Mouse (Mus musculus): ENCODE data around the gene Afdn. TPM values are rescaled to one million over a fixed set of nuclear protein-coding genes. Genes with fewer than 3 reads are reported as not detected.

Afdn gene
- polyA plus RNA-seq, 1 experiment from 2014 or later, result 123 TPM

- DNase-seq (ENCODE audit: low spot score, missing footprints) (no peak), ATAC-seq (ENCODE audit: low FRiP score) (no peak)
- Histone ChIP-seq H3K4me2 (no peak overlapping the region), H3K27ac (ENCODE audit: low read depth, low read length) (no peak overlapping the region), H3K9ac (ENCODE audit: low read length) (no peak overlapping the region), H3K9me3 (ENCODE audit: control insufficient read depth, low read length) (no peaks in the 10 kb centered on the region), H3K4me3 (ENCODE audit: low read depth, low read length) (no peak overlapping the region), H3K4me1 (ENCODE audit: control insufficient read depth, insufficient read depth, low read length) (peaks cover 8% of the 10 kb centered on the region; the same call in 1 of the 2 replicates), H3K27me3 (ENCODE audit: control insufficient read depth, insufficient read depth, low read length) (no peaks in the 10 kb centered on the region), H3K36me3 (ENCODE audit: control insufficient read depth, insufficient read depth, low read length) (no peaks in the 10 kb centered on the region)
- 82% methylated on average over 5 of the region's 5 CpGs for WGBS
These were observed 40.2 kb upstream of the Afdn start for GRCm38 (mm10) chr17:13720187-13720586.

- Histone ChIP-seq H3K9me3 (ENCODE audit: control insufficient read depth, low read length) (no peaks in the 10 kb centered on the region), H3K4me2 (no peak overlapping the region), H3K27me3 (ENCODE audit: control insufficient read depth, insufficient read depth, low read length) (no peaks in the 10 kb centered on the region), H3K36me3 (ENCODE audit: control insufficient read depth, insufficient read depth, low read length) (no peaks in the 10 kb centered on the region), H3K4me3 (ENCODE audit: low read depth, low read length) (no peak overlapping the region), H3K4me1 (ENCODE audit: control insufficient read depth, insufficient read depth, low read length) (peaks cover 8% of the 10 kb centered on the region; the same call in 1 of the 2 replicates), H3K27ac (ENCODE audit: low read depth, low read length) (no peak overlapping the region), H3K9ac (ENCODE audit: low read length) (no peak overlapping the region)
- ATAC-seq (ENCODE audit: low FRiP score) (no peak), DNase-seq (ENCODE audit: low spot score, missing footprints) (no peak)
- WGBS, result 73% methylated on average over 2 of the region's 2 CpGs
These were observed 39.0 kb upstream of the Afdn start for GRCm38 (mm10) chr17:13721372-13721771.

DNA sequence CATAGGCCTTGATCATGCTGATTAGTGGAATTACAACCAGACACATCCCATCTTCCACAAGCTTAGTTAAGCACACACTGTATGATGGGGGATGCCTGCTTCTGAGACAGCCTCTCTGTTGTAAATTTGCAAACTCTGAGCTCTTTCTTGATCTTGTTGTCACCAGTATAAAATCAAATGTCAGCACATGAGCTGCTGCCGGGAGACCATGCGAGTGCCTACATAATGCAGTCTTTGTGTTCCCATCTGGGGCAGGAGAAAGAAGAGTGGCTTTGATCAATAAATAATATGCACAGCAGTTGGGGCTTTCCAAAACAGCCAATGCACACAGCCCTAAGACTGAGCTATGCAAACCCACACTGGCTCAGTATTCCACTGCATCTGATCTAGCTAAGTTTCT lies 37.9 kb upstream of the Afdn start:
- peaks cover 8% of the 10 kb centered on the region; the same call in 1 of the 2 replicates for H3K4me1 ChIP-seq (ENCODE audit: control insufficient read depth, insufficient read depth, low read length)
- WGBS, result 36% methylated on average over 2 of the region's 2 CpGs
- no peak for DNase-seq (ENCODE audit: low spot score, missing footprints)
- ATAC-seq (ENCODE audit: low FRiP score), result peak; percentile 72
- H3K27ac ChIP-seq (ENCODE audit: low read depth, low read length), result no peak overlapping the region; the same call in 1 of the 2 replicates
- H3K27me3 ChIP-seq (ENCODE audit: control insufficient read depth, insufficient read depth, low read length), result no peaks in the 10 kb centered on the region
- no peak overlapping the region for H3K4me2 ChIP-seq
- H3K9ac ChIP-seq (ENCODE audit: low read length), result no peak overlapping the region
- H3K4me3 ChIP-seq (ENCODE audit: low read depth, low read length), result no peak overlapping the region
- H3K36me3 ChIP-seq (ENCODE audit: control insufficient read depth, insufficient read depth, low read length), result no peaks in the 10 kb centered on the region
- no peaks in the 10 kb centered on the region for H3K9me3 ChIP-seq (ENCODE audit: control insufficient read depth, low read length)

GRCm38 (mm10) chr17:13725004-13725550 lies 35.3 kb upstream of the Afdn start:
- Histone ChIP-seq H3K9me3 (ENCODE audit: control insufficient read depth, low read length) (no peaks in the 10 kb centered on the region), H3K4me3 (ENCODE audit: low read depth, low read length) (no peak overlapping the region), H3K4me2 (no peak overlapping the region), H3K27me3 (ENCODE audit: control insufficient read depth, insufficient read depth, low read length) (no peaks in the 10 kb centered on the region), H3K27ac (ENCODE audit: low read depth, low read length) (no peak overlapping the region), H3K9ac (ENCODE audit: low read length) (no peak overlapping the region), H3K36me3 (ENCODE audit: control insufficient read depth, insufficient read depth, low read length) (no peaks in the 10 kb centered on the region), H3K4me1 (ENCODE audit: control insufficient read depth, insufficient read depth, low read length) (peaks cover 8% of the 10 kb centered on the region; the same call in 1 of the 2 replicates)
- 70% methylated on average over 4 of the region's 4 CpGs for WGBS
- ATAC-seq (ENCODE audit: low FRiP score) (no peak), DNase-seq (ENCODE audit: low spot score, missing footprints) (no peak)

DNA sequence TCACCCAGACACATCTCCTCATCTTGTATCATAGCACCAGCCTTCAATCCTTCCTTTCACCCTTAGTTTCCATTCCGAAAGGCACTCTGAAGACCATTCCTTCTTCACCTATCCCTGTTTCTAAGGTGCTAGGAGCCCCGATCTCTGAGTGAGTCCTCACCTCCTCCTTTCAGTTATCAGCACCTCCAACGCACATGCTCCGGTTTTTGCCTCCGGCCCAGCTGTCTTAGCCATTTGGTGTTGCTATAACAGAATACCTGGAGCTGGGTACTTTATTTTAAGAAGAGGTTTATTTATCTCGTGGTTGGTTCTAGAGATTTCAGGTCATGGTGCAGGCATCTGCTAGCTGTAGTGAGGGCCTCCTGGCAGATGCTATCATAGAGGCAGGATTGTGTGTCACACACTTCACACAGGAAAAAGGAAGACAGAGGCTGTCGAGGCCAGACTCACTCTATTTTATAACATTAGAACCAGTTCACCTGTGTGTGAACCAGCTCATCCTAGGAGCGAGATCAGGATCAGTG lies 33.4 kb upstream of the Afdn start:
- Histone ChIP-seq H3K27me3 (ENCODE audit: control insufficient read depth, insufficient read depth, low read length) (no peaks in the 10 kb centered on the region), H3K9me3 (ENCODE audit: control insufficient read depth, low read length) (no peaks in the 10 kb centered on the region), H3K4me3 (ENCODE audit: low read depth, low read length) (no peak overlapping the region), H3K9ac (ENCODE audit: low read length) (no peak overlapping the region), H3K27ac (ENCODE audit: low read depth, low read length) (no peak overlapping the region), H3K36me3 (ENCODE audit: control insufficient read depth, insufficient read depth, low read length) (no peaks in the 10 kb centered on the region), H3K4me2 (no peak overlapping the region), H3K4me1 (ENCODE audit: control insufficient read depth, insufficient read depth, low read length) (peaks cover 8% of the 10 kb centered on the region; the same call in 1 of the 2 replicates)
- 95% methylated on average over 8 of the region's 8 CpGs for WGBS
- no peak for ATAC-seq (ENCODE audit: low FRiP score)
- DNase-seq (ENCODE audit: low spot score, missing footprints), result no peak

- H3K27me3 ChIP-seq (ENCODE audit: control insufficient read depth, insufficient read depth, low read length), result no peaks in the 10 kb centered on the region
- H3K4me1 ChIP-seq (ENCODE audit: control insufficient read depth, insufficient read depth, low read length), result no peaks in the 10 kb centered on the region
- no peaks in the 10 kb centered on the region for H3K36me3 ChIP-seq (ENCODE audit: control insufficient read depth, insufficient read depth, low read length)
- H3K27ac ChIP-seq (ENCODE audit: low read depth, low read length), result no peak overlapping the region
- no peaks in the 10 kb centered on the region for H3K9me3 ChIP-seq (ENCODE audit: control insufficient read depth, low read length)
- DNase-seq (ENCODE audit: low spot score, missing footprints), result no peak
- no peak overlapping the region for H3K4me3 ChIP-seq (ENCODE audit: low read depth, low read length)
- 91% methylated on average over 6 of the region's 6 CpGs for WGBS
- no peak overlapping the region for H3K4me2 ChIP-seq
- no peak overlapping the region for H3K9ac ChIP-seq (ENCODE audit: low read length)
- ATAC-seq (ENCODE audit: low FRiP score), result no peak
These were observed 29.2 kb upstream of the Afdn start for GRCm38 (mm10) chr17:13730980-13731726.

- Histone ChIP-seq H3K4me3 (ENCODE audit: low read depth, low read length) (no peak overlapping the region), H3K4me1 (ENCODE audit: control insufficient read depth, insufficient read depth, low read length) (no peaks in the 10 kb centered on the region), H3K36me3 (ENCODE audit: control insufficient read depth, insufficient read depth, low read length) (no peaks in the 10 kb centered on the region), H3K9ac (ENCODE audit: low read length) (no peak overlapping the region), H3K9me3 (ENCODE audit: control insufficient read depth, low read length) (no peaks in the 10 kb centered on the region), H3K27ac (ENCODE audit: low read depth, low read length) (no peak overlapping the region), H3K4me2 (no peak overlapping the region), H3K27me3 (ENCODE audit: control insufficient read depth, insufficient read depth, low read length) (no peaks in the 10 kb centered on the region)
- WGBS, result 73% methylated on average over 4 of the region's 4 CpGs
- DNase-seq (ENCODE audit: low spot score, missing footprints) (no peak), ATAC-seq (ENCODE audit: low FRiP score) (no peak)
These were observed 28.6 kb upstream of the Afdn start for GRCm38 (mm10) chr17:13731727-13732112.

DNA sequence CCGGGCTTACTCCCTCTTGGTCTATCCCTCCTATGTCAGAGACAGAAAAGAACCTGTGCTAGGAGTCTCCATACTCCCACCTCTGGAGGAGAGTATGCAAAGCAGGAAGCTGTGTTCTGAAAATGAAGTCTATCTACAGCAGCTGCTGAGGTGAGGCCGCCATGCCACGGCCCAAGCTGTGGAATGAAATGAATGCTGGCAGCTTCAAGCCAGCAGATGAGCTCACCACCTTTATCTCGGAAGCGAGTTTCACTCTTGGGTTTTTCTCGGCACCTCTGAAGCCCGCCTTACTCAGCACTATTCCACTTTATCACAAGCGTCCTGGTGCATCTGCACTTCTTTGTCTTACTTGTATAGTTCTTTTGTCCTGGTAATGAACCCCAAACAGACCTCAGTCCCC lies 27.7 kb upstream of the Afdn start:
- ATAC-seq (ENCODE audit: low FRiP score) (no peak), DNase-seq (ENCODE audit: low spot score, missing footprints) (no peak)
- H3K4me2 ChIP-seq, result no peak overlapping the region
- H3K9ac ChIP-seq (ENCODE audit: low read length), result no peak overlapping the region
- H3K27ac ChIP-seq (ENCODE audit: low read depth, low read length), result no peak overlapping the region
- H3K27me3 ChIP-seq (ENCODE audit: control insufficient read depth, insufficient read depth, low read length), result no peaks in the 10 kb centered on the region
- H3K4me1 ChIP-seq (ENCODE audit: control insufficient read depth, insufficient read depth, low read length), result no peaks in the 10 kb centered on the region
- no peaks in the 10 kb centered on the region for H3K9me3 ChIP-seq (ENCODE audit: control insufficient read depth, low read length)
- no peaks in the 10 kb centered on the region for H3K36me3 ChIP-seq (ENCODE audit: control insufficient read depth, insufficient read depth, low read length)
- H3K4me3 ChIP-seq (ENCODE audit: low read depth, low read length), result no peak overlapping the region
- WGBS, result 52% methylated on average over 8 of the region's 8 CpGs

DNA sequence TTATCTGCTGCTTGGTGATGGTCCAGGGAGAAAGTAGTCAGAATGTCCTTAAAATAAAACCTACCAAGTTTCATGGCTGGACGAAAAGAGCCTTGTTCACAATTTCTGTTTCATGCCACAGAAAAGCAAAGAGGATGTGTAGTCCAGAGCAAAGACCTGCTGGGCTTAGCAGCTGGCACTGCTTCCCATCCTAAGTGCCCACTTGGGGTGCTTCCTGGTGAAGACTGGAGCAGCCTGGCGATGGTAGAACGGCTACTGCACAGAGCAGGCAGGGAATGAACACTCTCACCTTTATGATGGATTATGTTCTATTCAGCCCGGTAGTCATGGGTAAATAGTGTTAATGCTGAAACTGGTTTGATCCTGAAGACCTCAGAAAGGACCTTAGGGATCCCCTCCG lies 26.4 kb upstream of the Afdn start:
- WGBS, result 86% methylated on average over 5 of the region's 5 CpGs
- Histone ChIP-seq H3K27ac (ENCODE audit: low read depth, low read length) (no peak overlapping the region), H3K36me3 (ENCODE audit: control insufficient read depth, insufficient read depth, low read length) (no peaks in the 10 kb centered on the region), H3K4me3 (ENCODE audit: low read depth, low read length) (no peak overlapping the region), H3K9ac (ENCODE audit: low read length) (no peak overlapping the region), H3K9me3 (ENCODE audit: control insufficient read depth, low read length) (no peaks in the 10 kb centered on the region), H3K4me2 (no peak overlapping the region), H3K4me1 (ENCODE audit: control insufficient read depth, insufficient read depth, low read length) (no peaks in the 10 kb centered on the region), H3K27me3 (ENCODE audit: control insufficient read depth, insufficient read depth, low read length) (no peaks in the 10 kb centered on the region)
- DNase-seq (ENCODE audit: low spot score, missing footprints) (no peak), ATAC-seq (ENCODE audit: low FRiP score) (no peak)

Measured in midbrain, embryonic 11.5 days (tissue).